8 mouse cellular contexts compared by ENCODE assay signal in the genomic region with DNA sequence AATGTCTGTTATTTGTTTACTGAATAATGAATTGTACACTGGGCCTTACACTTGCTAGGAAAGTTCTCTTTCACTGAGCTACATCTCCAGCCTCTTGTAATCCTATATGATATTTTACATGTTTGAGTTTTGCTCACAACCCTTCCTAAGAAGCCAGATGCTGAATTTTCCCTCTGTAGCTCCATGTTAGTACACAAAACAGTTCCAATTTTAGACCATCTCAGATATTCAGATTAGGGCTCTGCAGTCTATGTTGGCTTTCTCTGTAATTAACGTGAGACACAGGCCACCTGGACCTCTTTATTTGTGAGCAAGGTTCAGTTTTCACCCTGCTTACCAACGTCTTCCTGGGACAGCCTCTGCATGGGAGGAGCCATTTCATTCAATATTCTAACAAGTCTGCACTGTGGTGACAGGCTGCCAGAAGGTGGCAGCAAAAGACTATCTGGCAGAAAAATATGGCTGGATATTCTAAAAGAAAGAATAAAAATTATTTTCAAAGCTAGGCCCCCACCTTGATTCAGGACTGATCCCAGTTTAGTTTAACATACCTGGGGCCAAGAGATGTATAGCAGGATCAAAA.
DNase-seq lines count a peak whose midpoint lies in the region; ATAC-seq and TF ChIP-seq lines count a peak whose summit lies in the region.

No protein-coding gene starts in this region.

- H3K9ac ChIP-seq in kidney, postnatal 0 days (ENCODE audit: low read depth, low read length): no peak overlapping the region

- H3K4me3 ChIP-seq in kidney, postnatal 0 days (replicated peaks; ENCODE audit: low read depth, low read length): no peak overlapping the region
- no peak overlapping the region for H3K4me3 ChIP-seq in lung, adult 2 months (replicated peaks; ENCODE audit: extremely low read depth, low read depth, low read length)

- no peak overlapping the region for H3K27ac ChIP-seq in kidney, postnatal 0 days

- peak; percentile 74 for TF ChIP-seq CTCF in kidney, postnatal 0 days (IDR thresholded peaks at IDR 0.05; ENCODE audit: low read depth)
- TF ChIP-seq CTCF in lung, adult 2 months (IDR thresholded peaks at IDR 0.05; ENCODE audit: insufficient read depth, low read length): 0 out of 2 replicates have a peak, but pooled peaks have one; percentile 31

- H3K9me3 ChIP-seq in kidney, postnatal 0 days (replicated peaks; ENCODE audit: low read length): no peaks in the 10 kb centered on the region

- no peak overlapping the region for H3K4me2 ChIP-seq in kidney, postnatal 0 days (ENCODE audit: low read length)

- no peaks in the 10 kb centered on the region for H3K27me3 ChIP-seq in kidney, postnatal 0 days (ENCODE audit: insufficient read depth, low read length)

- 0 out of 2 replicates have a peak, but pooled peaks have one; percentile 63 for ATAC-seq in kidney, postnatal 0 days (replicated peaks; ENCODE audit: low FRiP score, low read depth)

- 4% methylated on average over 2 of the region's 2 CpGs for WGBS in kidney, postnatal 0 days
- 5% methylated on average over 2 of the region's 2 CpGs for WGBS in lung, adult 2 months

- no peak for TF ChIP-seq POLR2A in lung, adult 2 months (IDR thresholded peaks at IDR 0.05; ENCODE audit: borderline replicate concordance, extremely low read depth, low read depth, low read length)

- peak; percentile 13 for DNase-seq in ovary, postnatal 36 days (ENCODE audit: low spot score)
- DNase-seq in ovary, postnatal 10 days (ENCODE audit: low spot score): no peak
- peak; percentile 3 for DNase-seq in cerebellum, adult 9-11 months
- DNase-seq in frontal cortex, postnatal 14 days (ENCODE audit: low spot score in 2 of 2): peak; percentile 6 to 27
- peak; percentile 57 for DNase-seq in kidney, postnatal 0 days (ENCODE audit: low spot score)
- peak; percentile 9 for DNase-seq in lung, adult 2 months
- DNase-seq in right cerebral cortex, postnatal 14 days: peak; percentile 42
- no peak for DNase-seq in gastrocnemius, postnatal 36 days

- no peaks in the 10 kb centered on the region for H3K4me1 ChIP-seq in kidney, postnatal 0 days (replicated peaks; ENCODE audit: insufficient read depth, low read length)
- H3K4me1 ChIP-seq in lung, adult 2 months (ENCODE audit: control insufficient read depth, insufficient read depth, low read length): no peaks in the 10 kb centered on the region

- intact Hi-C loops in gastrocnemius, postnatal 36 days (cut with DNase I): loop anchor here (5.0 kb wide), 1 partner anchor 412 kb away; no protein-coding TSS in a partner anchor

- H3K36me3 ChIP-seq in kidney, postnatal 0 days (ENCODE audit: insufficient read depth, low read length): no peaks in the 10 kb centered on the region

Comparison
In these comparisons a context has a peak if more than half of its experiments do, and no peak if none do; other contexts are left out.
1. DNase-seq: peak in ovary, postnatal 36 days (single experiment), cerebellum, adult 9-11 months (single experiment), frontal cortex, postnatal 14 days (2 of 2), kidney, postnatal 0 days (single experiment), lung, adult 2 months (single experiment) and right cerebral cortex, postnatal 14 days (single experiment); none in ovary, postnatal 10 days (single experiment) and gastrocnemius, postnatal 36 days (0 of 2).